Mouse (Mus musculus) CH12.LX (cell line): ENCODE measurements around the gene Vti1a. TPM values are rescaled to one million over a fixed set of nuclear protein-coding genes. Genes with fewer than 3 reads are reported as not detected.

Experiments
- DNase-seq: peaks from one replicate; pipeline ENCODE4 v3.0.0-alpha.2; 2013; ENCODE audit errors: extremely low read depth
- H3K27ac ChIP-seq: 2 replicates; pipeline ENCODE4 v1.5.1; 2012; ENCODE audit warnings: low read depth, mild to moderate bottlenecking, control low read depth, moderate library complexity; ENCODE audit not compliant: insufficient read depth
- H3K27me3 ChIP-seq: replicated peaks from 2 replicates; pipeline ENCODE3; 2012; ENCODE audit warnings: inconsistent platforms
- H3K36me3 ChIP-seq, 2 experiments: replicated peaks in 1 of 2; 2 replicates each; pipeline versions ENCODE3 to v1.6.1; 2012; ENCODE audit warnings: inconsistent platforms in 1 of 2, low read length in 1 of 2, mild to moderate bottlenecking in 1 of 2, mixed read lengths in 1 of 2, moderate library complexity in 1 of 2; ENCODE audit not compliant: control insufficient read depth in 1 of 2, insufficient read depth in 1 of 2
- H3K4me1 ChIP-seq, 2 experiments: 2 replicates each; pipeline ENCODE4 v1.6.1; 2012; ENCODE audit warnings: inconsistent platforms in 1 of 2, moderate library complexity in 1 of 2; ENCODE audit not compliant: insufficient read depth in 2 of 2, control insufficient read depth in 1 of 2
- H3K4me2 ChIP-seq: 2 replicates; pipeline ENCODE4 v1.6.1; 2012; ENCODE audit warnings: low read depth, mild to moderate bottlenecking, control low read depth; ENCODE audit not compliant: poor library complexity, insufficient read depth, severe bottlenecking
- H3K4me3 ChIP-seq, 3 experiments: fragments of 150-350 bp in 1 of 3; sonication (generic) in 1 of 3; replicated peaks in 1 of 3; 2 replicates each; pipeline versions ENCODE3 to v1.5.1; 2011 to 2012; ENCODE audit warnings: low read depth in 2 of 3, low read length in 2 of 3, mild to moderate bottlenecking in 2 of 3, moderate library complexity in 2 of 3, control low read depth in 1 of 3, improper control_type of control experiment in 1 of 3, inconsistent platforms in 1 of 3, mixed read lengths in 1 of 3; ENCODE audit not compliant: poor library complexity in 1 of 3
- H3K79me2 ChIP-seq: replicated peaks from 2 replicates; pipeline ENCODE4 v1.6.1; 2012; ENCODE audit warnings: mild to moderate bottlenecking, moderate library complexity; ENCODE audit not compliant: control insufficient read depth, poor library complexity, insufficient read depth, severe bottlenecking; ENCODE audit errors: extremely low read depth
- H3K9ac ChIP-seq: 2 replicates; pipeline ENCODE4 v1.6.1; 2012; ENCODE audit warnings: low read depth, mild to moderate bottlenecking, control low read depth, moderate library complexity; ENCODE audit not compliant: insufficient read depth
- H3K9me3 ChIP-seq: replicated peaks from 2 replicates; pipeline ENCODE3; 2012; ENCODE audit warnings: low read length, inconsistent platforms, mixed read lengths
- BHLHE40 ChIP-seq: IDR thresholded peaks from 2 replicates; pipeline ENCODE4 v1.6.1; 2011; ENCODE audit warnings: mild to moderate bottlenecking, low read depth, low read length, improper control_type of control experiment
- EP300 ChIP-seq: IDR thresholded peaks from 2 replicates; pipeline ENCODE4 v1.6.1; 2011; ENCODE audit warnings: low read length, improper control_type of control experiment
- ETS1 ChIP-seq: conservative IDR thresholded peaks from 2 replicates; pipeline ENCODE4 v1.6.1; 2012; ENCODE audit warnings: low read depth, mild to moderate bottlenecking, inconsistent platforms, low read length, improper control_type of control experiment, moderate library complexity
- GABPA ChIP-seq: IDR thresholded peaks from 2 replicates; pipeline ENCODE4 v1.6.1; 2012; ENCODE audit warnings: low read depth, low read length, improper control_type of control experiment, inconsistent platforms; ENCODE audit not compliant: insufficient replicate concordance
- HCFC1 ChIP-seq: IDR thresholded peaks from 2 replicates; pipeline ENCODE4 v1.6.1; 2012; ENCODE audit warnings: low read depth, mild to moderate bottlenecking, inconsistent platforms, low read length, improper control_type of control experiment
- JUN ChIP-seq: IDR thresholded peaks from 2 replicates; pipeline ENCODE4 v1.6.1; 2011; ENCODE audit warnings: low read depth, mild to moderate bottlenecking, low read length, improper control_type of control experiment, moderate library complexity; ENCODE audit not compliant: insufficient read depth
- MXI1 ChIP-seq: IDR thresholded peaks from 2 replicates; pipeline ENCODE4 v1.6.1; 2011; ENCODE audit warnings: mild to moderate bottlenecking, low read depth, low read length, improper control_type of control experiment
- POLR2AphosphoS2 ChIP-seq: IDR thresholded peaks from 2 replicates; pipeline ENCODE4 v1.6.1; 2011; ENCODE audit warnings: low read depth, low read length, improper control_type of control experiment
- SMC3 ChIP-seq: IDR thresholded peaks from 2 replicates; pipeline ENCODE4 v1.6.1; 2011; ENCODE audit warnings: low read depth, low read length, improper control_type of control experiment
- UBTF ChIP-seq: IDR thresholded peaks from 2 replicates; pipeline ENCODE4 v1.6.1; 2012; ENCODE audit warnings: low read depth, mild to moderate bottlenecking, inconsistent platforms, low read length, improper control_type of control experiment, moderate library complexity
- dilution Hi-C: fragments of 300-500 bp; cut with MboI; formaldehyde crosslinking; loops from 2 replicates; pipeline ENCODE4 v1.14.3; 2020; ENCODE audit warnings: low sequenced_read_pairs; ENCODE audit not compliant: extremely low pct_unique_long_range_greater_than_20kb, extremely low pct_ligation_motif_present
- in situ Hi-C: fragments of 300-500 bp; cut with MboI; formaldehyde crosslinking; loops from 3 replicates; pipeline ENCODE4 v1.14.3; 2019; ENCODE audit warnings: low sequenced_read_pairs, low pct_ligation_motif_present, low pct_unique_long_range_greater_than_20kb, mixed read lengths
- polyA plus RNA-seq: library from polyadenylated mRNA; unstranded; fragments of >175 nt; gene quantifications from 2 replicates; pipeline ENCODE4 v1.2.1, GENCODE M21; 2012; ENCODE audit warnings: low read depth; ENCODE audit not compliant: insufficient read length
- total RNA-seq, 2 experiments: library from RNA; depleted of rRNA; stranded (reverse); fragments of 300-350 nt in 1 of 2; fragments of >200 nt in 1 of 2; gene quantifications; 2 replicates each; pipeline ENCODE4 v1.2.3; 2012 to 2014

Vti1a gene
- total and polyA plus RNA-seq, 3 experiments = 22.3 to 27.6 (median 23.5) TPM

DNA sequence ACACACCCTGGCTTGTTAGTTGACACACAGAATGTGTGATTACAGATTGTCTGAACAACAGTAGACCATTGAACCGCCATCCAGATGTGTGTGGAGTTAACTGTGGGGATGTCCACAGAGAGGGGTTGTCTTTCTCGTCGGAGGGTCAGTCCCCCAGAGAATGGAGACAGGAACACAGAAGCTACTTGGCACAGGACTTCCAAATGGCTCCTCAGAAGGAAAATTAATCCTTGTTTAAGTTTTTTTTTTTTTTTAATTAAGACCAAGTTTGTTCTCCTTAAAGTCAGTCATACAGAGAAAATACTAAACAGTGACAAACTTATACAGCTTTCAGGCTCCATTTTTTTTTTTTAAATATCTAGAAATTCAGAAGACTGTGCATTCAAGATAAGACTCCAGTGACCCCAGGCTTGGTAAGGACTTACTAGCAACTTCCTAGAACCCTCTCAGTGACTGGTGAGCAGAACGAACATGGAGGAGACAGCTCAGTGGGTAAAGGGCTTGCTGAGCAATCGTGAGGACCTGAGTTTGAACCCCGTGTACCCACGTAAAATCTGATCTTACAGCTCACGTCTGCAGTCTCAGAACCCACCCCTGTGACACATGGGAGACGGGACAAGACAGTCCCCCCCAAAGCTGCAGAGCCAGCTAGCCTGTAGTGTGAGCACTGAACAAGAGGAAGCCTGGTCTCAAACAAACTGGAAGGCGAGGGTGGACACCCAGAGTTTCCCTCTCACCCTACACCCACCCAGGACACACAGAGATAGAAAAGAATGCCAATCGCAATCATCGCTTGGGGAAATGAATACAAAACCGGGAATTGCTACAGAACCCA is 248.2 kb downstream of the Vti1a start:
- Histone ChIP-seq H3K9ac (no peak overlapping the region), H3K9me3 (no peaks in the 10 kb centered on the region), H3K4me3 (no peak overlapping the region), H3K4me1 (no peaks in the 10 kb centered on the region), H3K36me3 (peaks cover 0 to 36% of the 10 kb centered on the region in 2 experiments), H3K4me2 (no peak overlapping the region), H3K27me3 (no peaks in the 10 kb centered on the region), H3K27ac (no peak overlapping the region), H3K79me2 (no peaks in the 10 kb centered on the region)
- dilution Hi-C loops (no loop called here), in situ Hi-C loops (no loop called here)
- no peak for DNase-seq
- TF ChIP-seq JUN = no peak

DNA sequence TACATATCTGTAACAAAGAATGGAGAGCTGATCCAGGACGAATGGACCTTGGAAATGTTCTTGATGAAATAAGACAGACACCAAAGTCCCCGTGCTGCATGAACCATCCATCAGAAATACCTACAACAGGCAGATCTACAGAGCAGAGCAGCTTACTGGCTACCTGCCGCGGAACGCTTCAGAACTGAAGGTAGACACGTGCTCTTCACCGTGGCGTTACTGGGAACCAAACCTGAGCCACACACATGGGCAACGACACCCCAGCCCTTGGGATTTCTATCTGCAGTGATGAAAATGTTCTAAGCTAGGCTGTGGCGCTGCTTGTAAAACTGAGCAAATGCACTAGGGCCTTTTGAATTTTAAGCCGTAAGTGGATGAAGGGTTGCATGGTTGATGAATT is 249.0 kb downstream of the Vti1a start:
- Histone ChIP-seq H3K36me3 (peaks cover 0 to 33% of the 10 kb centered on the region in 2 experiments), H3K9ac (no peak overlapping the region), H3K27me3 (no peaks in the 10 kb centered on the region), H3K4me3 (no peak overlapping the region), H3K27ac (no peak overlapping the region), H3K79me2 (no peaks in the 10 kb centered on the region), H3K4me2 (no peak overlapping the region), H3K9me3 (no peaks in the 10 kb centered on the region), H3K4me1 (no peaks in the 10 kb centered on the region)
- in situ Hi-C loops = no loop called here
- no peak for DNase-seq
- TF ChIP-seq MXI1 = no peak
- TF ChIP-seq GABPA = no peak
- no peak for TF ChIP-seq EP300
- TF ChIP-seq SMC3 = no peak
- no peak for TF ChIP-seq ETS1
- TF ChIP-seq HCFC1 = no peak
- TF ChIP-seq BHLHE40 = no peak
- TF ChIP-seq POLR2AphosphoS2 = no peak
- dilution Hi-C loops = no loop called here

DNA sequence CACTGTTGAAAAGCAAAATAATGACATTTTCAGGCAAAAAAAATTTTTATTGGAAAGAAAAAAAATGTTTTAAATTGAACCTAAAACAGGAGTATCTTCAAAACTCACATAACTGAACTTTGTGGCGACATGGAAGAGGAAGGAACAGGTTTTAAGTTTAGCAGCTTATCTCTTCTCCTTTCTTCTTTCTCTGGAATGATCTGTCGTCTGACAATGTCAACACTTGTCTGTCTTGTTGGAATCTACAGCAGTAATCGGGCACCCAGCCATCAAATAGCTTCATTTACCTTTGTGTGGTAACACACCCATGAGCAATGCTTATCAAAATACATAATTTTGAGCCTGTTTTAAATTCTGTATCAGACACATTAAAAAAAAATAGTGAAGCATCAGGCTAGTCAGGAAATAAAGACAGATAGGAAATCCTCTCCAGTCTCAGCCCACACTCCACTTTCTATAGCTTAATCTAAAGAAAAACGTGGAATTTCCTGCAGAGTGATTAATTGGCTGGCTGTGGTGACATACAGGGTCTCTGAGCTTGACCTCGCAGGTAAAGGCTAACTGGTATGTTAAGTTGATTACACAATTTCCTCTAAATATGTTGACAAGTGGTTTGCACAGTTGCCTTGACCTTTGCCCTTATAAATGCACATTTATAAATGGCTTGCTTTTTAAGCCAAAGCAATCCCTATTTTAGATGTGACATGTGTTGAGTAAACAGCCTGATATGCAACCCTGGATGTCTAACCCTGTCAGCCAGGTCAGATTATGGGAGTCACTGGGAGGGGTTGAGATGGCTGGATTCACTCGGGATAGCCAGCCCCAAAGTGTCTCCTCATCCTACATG is 249.7 kb downstream of the Vti1a start:
- H3K79me2 ChIP-seq = no peaks in the 10 kb centered on the region
- H3K36me3 ChIP-seq = peaks cover 0 to 34% of the 10 kb centered on the region in 2 experiments
- no peak for DNase-seq
- in situ Hi-C loops = no loop called here
- dilution Hi-C loops = no loop called here
- no peak overlapping the region for H3K4me2 ChIP-seq
- no peak overlapping the region for H3K27ac ChIP-seq
- no peak for TF ChIP-seq UBTF
- H3K27me3 ChIP-seq = no peaks in the 10 kb centered on the region
- H3K4me1 ChIP-seq = no peaks in the 10 kb centered on the region
- no peak overlapping the region for H3K4me3 ChIP-seq
- H3K9ac ChIP-seq = no peak overlapping the region
- H3K9me3 ChIP-seq = no peaks in the 10 kb centered on the region
